Mouse (Mus musculus): ENCODE data around the gene Smarce1. TPM values are rescaled to one million over a fixed set of nuclear protein-coding genes. Genes with fewer than 3 reads are reported as not detected.

Gene Smarce1
- polyA plus RNA-seq, 1 experiment from 2014 or later = 125 TPM

DNA sequence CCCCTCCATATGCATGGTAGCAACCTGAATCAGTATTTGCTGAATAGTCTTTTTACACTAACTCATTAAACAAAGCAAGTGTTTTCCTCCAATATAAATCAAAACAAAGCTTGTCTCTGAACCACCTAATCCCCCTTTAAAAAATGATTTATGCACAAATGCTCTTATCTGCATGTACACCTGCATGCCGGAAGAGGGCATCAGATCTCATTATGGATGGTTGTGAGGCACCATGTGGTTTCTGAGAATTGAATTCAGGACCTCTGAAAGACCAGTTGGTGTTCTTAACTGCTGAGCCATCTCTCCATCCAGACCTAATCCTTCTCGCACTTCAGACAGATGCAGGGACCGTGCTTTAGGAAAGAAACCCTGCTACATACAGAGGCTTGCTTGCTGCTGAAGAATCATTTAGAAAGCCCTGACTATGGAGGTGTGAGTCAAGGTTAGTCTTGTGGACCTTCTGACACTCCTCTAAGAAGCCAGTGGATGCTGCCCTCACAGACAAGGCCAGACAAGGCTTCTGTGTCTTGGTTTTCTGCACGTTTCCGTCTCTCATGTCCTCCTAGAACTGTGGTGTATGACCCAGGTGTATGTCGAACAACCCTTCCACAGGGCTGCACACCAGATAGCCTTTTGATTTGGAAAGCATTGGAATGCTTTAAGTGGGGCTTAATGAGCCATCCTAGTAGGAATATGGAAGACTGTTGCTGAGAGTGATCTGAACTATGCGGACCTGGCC is 13.4 kb downstream of the Smarce1 start:
- no peak for ATAC-seq (replicated peaks; ENCODE audit: insufficient number of reproducible peaks, low FRiP score, low TSS enrichment)
- Histone ChIP-seq H3K9ac (ENCODE audit: low read depth, low read length) (no peak overlapping the region), H3K9me3 (replicated peaks; ENCODE audit: control insufficient read depth, low read length) (no peaks in the 10 kb centered on the region), H3K27ac (ENCODE audit: low read depth, low read length) (no peak overlapping the region), H3K4me1 (ENCODE audit: control insufficient read depth, insufficient read depth, low read length) (no peaks in the 10 kb centered on the region), H3K27me3 (ENCODE audit: control insufficient read depth, insufficient read depth, low read length) (no peaks in the 10 kb centered on the region), H3K4me3 (ENCODE audit: low read depth, low read length) (no peak overlapping the region), H3K36me3 (ENCODE audit: control insufficient read depth, insufficient read depth, low read length) (peaks cover 43% of the 10 kb centered on the region), H3K4me2 (no peak overlapping the region)
- 89% methylated on average over 7 of the region's 7 CpGs for WGBS (ENCODE audit: insufficient replicate concordance)

GRCm38 (mm10) chr11:99216181-99216580 is 14.6 kb downstream of the Smarce1 start:
- 79% methylated on average over 3 of the region's 3 CpGs for WGBS (ENCODE audit: insufficient replicate concordance)
- Histone ChIP-seq H3K9ac (ENCODE audit: low read depth, low read length) (no peak overlapping the region), H3K4me1 (ENCODE audit: control insufficient read depth, insufficient read depth, low read length) (no peaks in the 10 kb centered on the region), H3K4me2 (no peak overlapping the region), H3K36me3 (ENCODE audit: control insufficient read depth, insufficient read depth, low read length) (peaks cover 47% of the 10 kb centered on the region), H3K9me3 (replicated peaks; ENCODE audit: control insufficient read depth, low read length) (no peaks in the 10 kb centered on the region), H3K4me3 (ENCODE audit: low read depth, low read length) (no peak overlapping the region), H3K27ac (ENCODE audit: low read depth, low read length) (no peak overlapping the region), H3K27me3 (ENCODE audit: control insufficient read depth, insufficient read depth, low read length) (no peaks in the 10 kb centered on the region)
- ATAC-seq (replicated peaks; ENCODE audit: insufficient number of reproducible peaks, low FRiP score, low TSS enrichment) = no peak

DNA sequence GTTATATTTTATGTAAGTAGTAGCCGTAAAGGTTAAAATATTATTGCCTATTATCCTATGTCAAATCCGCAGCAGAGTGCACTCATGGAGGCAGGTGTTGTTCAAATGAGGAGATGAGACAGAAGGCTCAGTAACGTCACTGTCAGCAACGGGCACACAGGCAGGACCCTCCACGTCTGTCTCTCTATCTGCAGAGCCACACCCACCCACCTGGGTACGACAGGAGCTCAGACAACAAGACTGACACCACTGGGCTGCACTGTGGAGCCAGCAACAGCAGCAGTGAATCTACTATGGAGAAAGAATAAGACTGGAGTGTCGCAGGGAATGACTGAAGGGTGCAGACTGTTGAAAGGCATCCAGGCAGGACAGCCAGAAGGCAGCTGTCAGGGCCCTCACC is 18.1 kb downstream of the Smarce1 start:
- Histone ChIP-seq H3K9ac (ENCODE audit: low read depth, low read length) (no peak overlapping the region), H3K27ac (ENCODE audit: low read depth, low read length) (no peak overlapping the region), H3K27me3 (ENCODE audit: control insufficient read depth, insufficient read depth, low read length) (no peaks in the 10 kb centered on the region), H3K4me3 (ENCODE audit: low read depth, low read length) (no peak overlapping the region), H3K4me1 (ENCODE audit: control insufficient read depth, insufficient read depth, low read length) (peaks cover 14% of the 10 kb centered on the region), H3K4me2 (no peak overlapping the region), H3K9me3 (replicated peaks; ENCODE audit: control insufficient read depth, low read length) (no peaks in the 10 kb centered on the region), H3K36me3 (ENCODE audit: control insufficient read depth, insufficient read depth, low read length) (peaks cover 51% of the 10 kb centered on the region)
- ATAC-seq (replicated peaks; ENCODE audit: insufficient number of reproducible peaks, low FRiP score, low TSS enrichment) = no peak
- 82% methylated on average over 7 of the region's 7 CpGs for WGBS (ENCODE audit: insufficient replicate concordance)

- peaks cover 45% of the 10 kb centered on the region for H3K36me3 ChIP-seq (ENCODE audit: control insufficient read depth, insufficient read depth, low read length)
- H3K4me1 ChIP-seq (ENCODE audit: control insufficient read depth, insufficient read depth, low read length) = peaks cover 17% of the 10 kb centered on the region
- H3K9me3 ChIP-seq (replicated peaks; ENCODE audit: control insufficient read depth, low read length) = no peaks in the 10 kb centered on the region
- H3K4me2 ChIP-seq = no peak overlapping the region
- 82% methylated on average over 2 of the region's 2 CpGs for WGBS (ENCODE audit: insufficient replicate concordance)
- no peak overlapping the region for H3K4me3 ChIP-seq (ENCODE audit: low read depth, low read length)
- no peak for ATAC-seq (replicated peaks; ENCODE audit: insufficient number of reproducible peaks, low FRiP score, low TSS enrichment)
- H3K27me3 ChIP-seq (ENCODE audit: control insufficient read depth, insufficient read depth, low read length) = no peaks in the 10 kb centered on the region
- no peak overlapping the region for H3K9ac ChIP-seq (ENCODE audit: low read depth, low read length)
- H3K27ac ChIP-seq (ENCODE audit: low read depth, low read length) = no peak overlapping the region
Observed at GRCm38 (mm10) chr11:99211964-99212363, 18.9 kb downstream of the Smarce1 start.

DNA sequence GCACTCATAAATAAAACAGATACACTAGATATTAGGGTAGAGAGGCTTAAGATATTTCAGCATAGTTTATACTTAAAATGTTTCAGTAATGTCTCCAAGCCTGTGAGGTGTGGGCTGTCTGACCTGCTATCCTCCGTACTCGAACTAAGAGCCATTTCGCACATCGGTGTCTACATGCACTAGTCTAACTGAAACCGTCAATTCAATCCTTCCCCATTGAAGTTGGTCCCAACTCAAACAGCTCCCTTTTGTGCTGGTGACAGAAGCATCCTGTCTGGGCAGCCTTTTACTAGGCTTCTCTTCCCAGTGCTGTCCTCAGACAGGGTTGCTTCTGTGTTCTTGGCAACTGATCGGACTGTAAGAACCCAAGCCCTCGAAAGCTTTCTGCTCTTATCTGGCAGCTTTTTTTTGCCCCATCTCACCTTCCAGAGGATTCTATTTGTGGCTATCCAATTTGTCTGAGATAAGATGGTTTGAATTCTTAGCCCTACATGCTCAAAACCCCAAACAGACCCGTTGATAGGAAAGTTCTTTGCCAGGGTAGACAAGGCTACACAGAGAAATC is 22.6 kb downstream of the Smarce1 start:
- WGBS (ENCODE audit: insufficient replicate concordance) = 48% methylated on average over 8 of the region's 8 CpGs
- Histone ChIP-seq H3K4me2 (peak overlapping the region; percentile 9; the same call in 1 of the 2 replicates), H3K4me3 (ENCODE audit: low read depth, low read length) (no peak overlapping the region), H3K4me1 (ENCODE audit: control insufficient read depth, insufficient read depth, low read length) (peaks cover 17% of the 10 kb centered on the region), H3K27ac (ENCODE audit: low read depth, low read length) (peak overlapping the region; percentile 66; the same call in 1 of the 2 replicates), H3K9ac (ENCODE audit: low read depth, low read length) (no peak overlapping the region), H3K9me3 (replicated peaks; ENCODE audit: control insufficient read depth, low read length) (no peaks in the 10 kb centered on the region), H3K36me3 (ENCODE audit: control insufficient read depth, insufficient read depth, low read length) (peaks cover 21% of the 10 kb centered on the region), H3K27me3 (ENCODE audit: control insufficient read depth, insufficient read depth, low read length) (no peaks in the 10 kb centered on the region)
- ATAC-seq (replicated peaks; ENCODE audit: insufficient number of reproducible peaks, low FRiP score, low TSS enrichment) = peak; percentile 42; the same call in 1 of the 2 replicates

GRCm38 (mm10) chr11:99207449-99207848 is 23.4 kb downstream of the Smarce1 start:
- no peaks in the 10 kb centered on the region for H3K27me3 ChIP-seq (ENCODE audit: control insufficient read depth, insufficient read depth, low read length)
- peaks cover 16% of the 10 kb centered on the region for H3K36me3 ChIP-seq (ENCODE audit: control insufficient read depth, insufficient read depth, low read length)
- H3K9ac ChIP-seq (ENCODE audit: low read depth, low read length) = 0 out of 2 replicates have a peak overlapping the region, but pooled peaks have one; percentile 28
- H3K4me3 ChIP-seq (ENCODE audit: low read depth, low read length) = no peak overlapping the region
- H3K4me2 ChIP-seq = no peak overlapping the region
- peaks cover 17% of the 10 kb centered on the region for H3K4me1 ChIP-seq (ENCODE audit: control insufficient read depth, insufficient read depth, low read length)
- H3K27ac ChIP-seq (ENCODE audit: low read depth, low read length) = peak overlapping the region; percentile 66; the same call in 1 of the 2 replicates
- H3K9me3 ChIP-seq (replicated peaks; ENCODE audit: control insufficient read depth, low read length) = no peaks in the 10 kb centered on the region
- WGBS (ENCODE audit: insufficient replicate concordance) = 13% methylated on average over 2 of the region's 2 CpGs
- ATAC-seq (replicated peaks; ENCODE audit: insufficient number of reproducible peaks, low FRiP score, low TSS enrichment) = no peak

- Histone ChIP-seq H3K27ac (ENCODE audit: low read depth, low read length) (0 out of 2 replicates have a peak overlapping the region, but pooled peaks have one; percentile 66), H3K4me2 (no peak overlapping the region), H3K4me3 (ENCODE audit: low read depth, low read length) (no peak overlapping the region), H3K4me1 (ENCODE audit: control insufficient read depth, insufficient read depth, low read length) (peaks cover 17% of the 10 kb centered on the region), H3K27me3 (ENCODE audit: control insufficient read depth, insufficient read depth, low read length) (no peaks in the 10 kb centered on the region), H3K9me3 (replicated peaks; ENCODE audit: control insufficient read depth, low read length) (no peaks in the 10 kb centered on the region), H3K36me3 (ENCODE audit: control insufficient read depth, insufficient read depth, low read length) (peaks cover 15% of the 10 kb centered on the region), H3K9ac (ENCODE audit: low read depth, low read length) (no peak overlapping the region)
- WGBS (ENCODE audit: insufficient replicate concordance) = 17% methylated on average over 2 of the region's 2 CpGs
- no peak for ATAC-seq (replicated peaks; ENCODE audit: insufficient number of reproducible peaks, low FRiP score, low TSS enrichment)
Observed at GRCm38 (mm10) chr11:99206954-99207353, 23.9 kb downstream of the Smarce1 start.

DNA sequence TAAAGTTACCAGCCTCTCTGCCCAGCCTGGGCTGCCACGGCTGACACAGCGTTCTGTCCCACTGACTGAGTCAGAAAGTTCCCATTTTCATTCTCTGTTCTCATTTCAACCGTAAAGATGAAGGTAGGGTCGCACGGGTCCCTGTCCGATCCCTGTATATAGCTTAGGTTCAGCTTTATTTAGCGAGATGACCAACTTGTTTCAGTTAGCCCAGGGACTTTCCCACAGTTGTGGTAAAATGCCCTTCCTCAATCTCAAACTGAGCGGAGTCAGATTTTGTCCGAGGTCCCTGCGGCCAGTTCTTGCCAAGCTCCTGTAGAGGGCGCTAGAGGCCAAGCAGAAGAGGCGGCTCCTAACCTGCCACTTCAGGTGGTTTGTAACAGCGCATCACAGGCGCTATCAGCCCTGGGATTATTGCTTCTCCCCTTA is 41.6 kb downstream of the Smarce1 start:
- Histone ChIP-seq H3K4me3 (ENCODE audit: low read depth, low read length) (no peak overlapping the region), H3K4me2 (no peak overlapping the region), H3K27me3 (ENCODE audit: control insufficient read depth, insufficient read depth, low read length) (no peaks in the 10 kb centered on the region; the same call in 1 of the 2 replicates), H3K4me1 (ENCODE audit: control insufficient read depth, insufficient read depth, low read length) (no peaks in the 10 kb centered on the region), H3K36me3 (ENCODE audit: control insufficient read depth, insufficient read depth, low read length) (no peaks in the 10 kb centered on the region), H3K9ac (ENCODE audit: low read depth, low read length) (no peak overlapping the region), H3K27ac (ENCODE audit: low read depth, low read length) (no peak overlapping the region), H3K9me3 (replicated peaks; ENCODE audit: control insufficient read depth, low read length) (no peaks in the 10 kb centered on the region)
- ATAC-seq (replicated peaks; ENCODE audit: insufficient number of reproducible peaks, low FRiP score, low TSS enrichment) = no peak
- WGBS (ENCODE audit: insufficient replicate concordance) = 21% methylated on average over 14 of the region's 14 CpGs

All from heart, embryonic 11.5 days (tissue).